Mouse (Mus musculus): ENCODE measurements around the gene Prkab1.

Prkab1 gene

DNA sequence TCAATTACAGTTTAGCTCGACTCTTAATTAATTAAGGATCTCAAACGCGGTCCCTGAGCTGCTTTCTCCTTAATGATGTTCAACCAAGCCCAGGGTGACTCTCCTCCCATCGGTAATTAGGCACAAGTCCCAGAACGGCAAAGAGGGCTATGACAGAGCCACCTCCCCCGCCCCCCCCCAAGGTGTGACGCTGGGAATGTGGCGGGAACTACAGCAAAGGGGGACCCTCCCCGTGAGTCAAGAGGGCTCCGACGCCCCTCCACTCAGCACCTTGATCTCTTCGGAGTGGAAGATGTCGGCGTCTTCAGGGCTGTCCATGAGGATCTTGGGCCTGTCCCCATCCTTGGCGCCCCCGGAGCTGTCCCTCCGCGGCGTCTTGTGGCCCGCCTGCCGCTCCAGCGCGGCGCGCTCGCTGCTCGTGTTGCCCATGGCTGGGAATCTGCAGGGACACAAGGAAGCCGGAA is 455 bp downstream of the Prkab1 start:
- ChIA-PET POLR2A (interaction anchor here (0.6 to 3.9 kb wide), 37 partner anchors 8 to 534 kb away, joined by 3 to 35 read pairs (median 4); partner anchors contain the start of gene Hspb8 (in 1 of the 4)), CTCF (interaction anchor here (0.6 to 2.6 kb wide), 16 partner anchors 10 to 1355 kb away, joined by 3 to 20 read pairs (median 4); partner anchors contain the start of gene Cit (in 1 of the 4))

DNA sequence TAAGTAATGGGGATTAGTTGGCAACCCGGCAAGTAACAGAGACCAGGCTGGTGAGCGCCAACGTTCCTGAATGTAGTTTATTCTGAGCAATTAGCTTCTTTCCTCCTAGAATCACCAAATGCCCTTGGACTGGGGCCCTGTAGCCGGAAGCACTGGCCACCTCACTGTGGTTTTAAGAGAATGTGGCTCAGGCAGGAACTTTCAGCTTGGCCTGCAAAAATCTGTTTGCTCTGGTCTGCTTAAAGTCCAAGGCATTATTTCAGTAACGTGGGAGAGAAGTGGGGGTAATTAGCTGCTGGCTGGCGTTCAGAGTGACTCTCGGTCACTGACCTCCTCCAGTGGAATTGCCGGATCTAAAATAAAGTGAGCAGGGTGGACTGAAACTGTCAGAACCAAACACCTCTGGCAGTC is 1.1 kb downstream of the Prkab1 start:
- ChIA-PET POLR2A (interaction anchor here (0.6 to 3.9 kb wide), 28 partner anchors 8 to 534 kb away, joined by 3 to 35 read pairs (median 4); partner anchors contain the start of gene Hspb8 (in 1 of the 4)), CTCF (interaction anchor here in 3 of 4 experiments (0.6 to 2.6 kb wide), 7 partner anchors 17 to 1355 kb away, joined by 3 to 20 read pairs (median 5); partner anchors contain the start of gene Cit (in 1 of the 3))

DNA sequence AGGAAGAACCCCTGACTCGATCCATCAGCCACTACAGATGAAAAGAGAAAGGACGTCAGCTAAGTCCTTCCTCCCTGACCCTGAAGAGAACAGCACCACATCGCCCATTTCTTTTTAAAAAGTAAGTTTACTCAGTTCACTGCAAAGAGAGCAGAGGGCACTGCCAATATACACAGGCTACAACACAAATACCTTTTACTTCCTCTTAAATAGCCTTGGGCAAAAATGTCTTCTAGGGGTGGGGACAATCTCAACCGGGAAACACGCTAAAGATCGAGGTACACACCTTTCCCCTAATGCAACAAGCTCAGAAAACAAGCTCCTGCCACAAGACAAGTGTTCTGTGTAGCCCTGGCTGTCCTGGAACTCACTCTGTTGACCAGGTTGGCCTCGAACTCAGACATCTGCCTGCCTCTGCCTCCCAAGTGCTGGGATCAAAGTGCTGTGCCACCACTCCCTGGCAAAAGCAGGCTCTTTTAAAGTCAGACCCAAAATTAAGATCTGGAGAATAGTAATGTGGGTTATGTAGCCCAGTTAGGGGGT is 1.6 kb downstream of the Prkab1 start:
- CTCF ChIA-PET: interaction anchor here in 2 of 4 experiments (0.7 to 2.6 kb wide), 4 partner anchors 16 to 1318 kb away, joined by 3 to 20 read pairs (median 4); no protein-coding TSS in a partner anchor

DNA sequence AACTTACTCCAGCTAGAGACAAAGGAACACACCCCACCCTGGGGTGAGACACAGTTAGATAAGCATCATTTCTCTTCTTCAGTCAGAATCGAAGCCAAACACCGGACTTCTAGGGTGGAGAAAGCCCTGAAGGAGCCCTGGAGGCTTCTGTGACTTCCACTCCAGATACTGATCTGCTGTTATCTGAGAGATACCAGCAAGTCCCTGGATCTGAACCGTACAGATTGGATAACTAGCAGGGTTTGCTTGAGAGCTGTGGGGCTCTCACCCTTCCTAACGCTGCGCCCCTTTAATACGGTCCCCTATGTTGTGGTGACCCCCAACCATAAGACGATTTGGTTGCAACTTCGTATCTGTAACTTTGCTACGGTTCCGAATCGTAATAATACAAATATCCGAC is 2.2 kb downstream of the Prkab1 start:
- POLR2A ChIA-PET: interaction anchor here in 2 of 4 experiments (0.5 to 3.9 kb wide), 11 partner anchors 9 to 181 kb away, joined by 3 to 35 read pairs (median 5); no protein-coding TSS in a partner anchor
- CTCF ChIA-PET: interaction anchor here in 2 of 4 experiments (0.5 to 1.0 kb wide), 3 partner anchors 169 to 390 kb away, joined by 3 to 4 read pairs (median 4); no protein-coding TSS in a partner anchor

More for the DNA sequence above, 1.6 kb downstream of the Prkab1 start:
- POLR2A ChIA-PET: interaction anchor here in 3 of 4 experiments (0.6 to 3.9 kb wide), 22 partner anchors 9 to 400 kb away, joined by 3 to 35 read pairs (median 4); partner anchors contain the start of gene Hspb8 (in 1 of the 3)

DNA sequence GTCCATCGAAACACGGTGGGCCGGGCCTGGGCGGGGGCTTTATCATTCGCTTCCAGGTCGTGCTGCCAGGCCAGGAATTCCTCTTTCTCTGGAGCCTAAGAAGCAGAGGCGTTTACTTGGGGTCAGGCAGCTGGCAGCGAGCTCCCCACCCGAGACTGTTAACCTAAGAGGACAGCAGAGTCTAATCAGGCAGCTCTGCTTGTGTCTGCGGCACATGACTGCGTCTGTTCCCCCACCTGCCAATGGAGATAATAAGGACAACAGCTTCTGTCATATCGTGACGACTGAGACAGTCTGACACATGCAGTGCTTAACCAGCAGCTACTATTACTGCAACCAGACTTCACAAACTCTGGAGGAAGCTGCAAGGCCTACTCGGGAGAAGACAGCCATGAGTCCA is 2.8 kb downstream of the Prkab1 start:
- CTCF ChIA-PET: interaction anchor here in 2 of 4 experiments (0.5 to 1.0 kb wide), 5 partner anchors 10 to 391 kb away, joined by 3 to 7 read pairs (median 4); no protein-coding TSS in a partner anchor
- POLR2A ChIA-PET: interaction anchor here in 2 of 4 experiments (0.5 to 3.9 kb wide), 8 partner anchors 9 to 180 kb away, joined by 3 to 35 read pairs (median 5); no protein-coding TSS in a partner anchor

DNA sequence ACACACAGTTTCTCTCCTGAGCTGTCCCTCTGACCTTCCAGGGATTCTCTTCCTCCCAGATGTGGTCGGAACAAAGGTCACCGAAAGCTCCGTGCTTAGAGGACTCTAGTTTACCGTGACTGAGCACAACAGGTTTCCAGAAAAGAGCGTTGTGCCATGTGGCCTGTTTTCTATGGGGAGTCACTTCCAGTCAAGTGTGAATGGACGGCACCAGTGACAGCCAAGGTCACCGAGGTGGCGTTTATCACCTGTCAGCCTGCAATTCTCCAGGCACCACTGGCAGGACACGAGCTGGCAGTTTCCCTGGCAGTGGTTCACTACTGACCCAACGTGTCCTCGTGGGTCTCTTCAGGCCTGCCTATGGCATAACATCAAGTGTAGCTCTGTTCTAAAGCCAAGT is 4.9 kb downstream of the Prkab1 start:
- CTCF ChIA-PET: interaction anchor here (0.6 to 3.9 kb wide), 8 partner anchors 12 to 155 kb away, joined by 3 to 41 read pairs (median 3); no protein-coding TSS in a partner anchor
- POLR2A ChIA-PET: interaction anchor here in 3 of 4 experiments (0.8 to 3.1 kb wide), 5 partner anchors 11 to 196 kb away, joined by 3 to 13 read pairs (median 8); no protein-coding TSS in a partner anchor

DNA sequence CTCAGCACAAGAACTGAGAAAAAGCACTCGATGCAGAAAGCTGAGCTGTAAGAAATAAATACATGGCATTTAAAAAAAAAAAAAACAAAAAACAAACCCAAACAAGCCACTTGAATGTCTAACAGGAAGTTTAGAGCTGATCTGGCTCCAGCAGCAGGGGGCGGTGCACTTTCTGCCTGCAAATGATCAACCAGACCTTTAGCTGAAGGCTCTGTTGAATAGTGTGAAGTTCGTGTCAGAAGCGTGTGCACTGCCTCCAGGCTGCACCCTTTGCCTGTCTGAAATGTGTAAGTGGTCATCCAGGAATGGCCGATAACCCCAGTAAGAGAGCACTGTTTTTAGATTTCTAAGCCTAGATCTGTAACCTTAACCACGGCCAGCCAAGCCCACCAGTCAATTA is 5.5 kb downstream of the Prkab1 start:
- CTCF ChIA-PET: interaction anchor here (0.6 to 3.9 kb wide), 11 partner anchors 11 to 171 kb away, joined by 3 to 41 read pairs (median 3); no protein-coding TSS in a partner anchor
- POLR2A ChIA-PET: interaction anchor here in 3 of 4 experiments (0.6 to 3.1 kb wide), 5 partner anchors 10 to 47 kb away, joined by 3 to 13 read pairs (median 8); no protein-coding TSS in a partner anchor

DNA sequence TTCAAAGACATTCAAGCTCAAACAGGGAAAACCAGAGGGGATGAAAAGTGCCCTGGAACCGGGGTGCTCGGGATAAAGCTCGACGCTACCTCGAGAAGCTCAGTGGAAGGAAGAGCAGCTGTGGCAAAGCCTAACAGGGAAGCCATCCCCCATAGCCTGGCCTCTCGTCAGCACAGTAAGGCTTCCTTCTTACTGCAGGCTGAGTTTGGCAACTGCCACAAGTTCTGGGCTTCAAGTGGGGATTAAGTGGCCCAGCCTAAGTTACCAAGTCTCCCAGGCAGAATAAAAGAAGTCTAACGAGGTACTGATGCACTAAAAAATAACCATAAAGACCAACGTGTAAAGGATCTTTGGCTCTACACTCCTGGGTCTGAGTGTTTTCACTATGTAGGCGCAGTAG is 6.1 kb downstream of the Prkab1 start:
- ChIA-PET CTCF (interaction anchor here in 3 of 4 experiments (0.7 to 3.9 kb wide), 8 partner anchors 11 to 171 kb away, joined by 3 to 41 read pairs (median 3); no protein-coding TSS in a partner anchor), POLR2A (interaction anchor here in 3 of 4 experiments (0.6 to 3.1 kb wide), 6 partner anchors 10 to 47 kb away, joined by 3 to 13 read pairs (median 6); no protein-coding TSS in a partner anchor)

DNA sequence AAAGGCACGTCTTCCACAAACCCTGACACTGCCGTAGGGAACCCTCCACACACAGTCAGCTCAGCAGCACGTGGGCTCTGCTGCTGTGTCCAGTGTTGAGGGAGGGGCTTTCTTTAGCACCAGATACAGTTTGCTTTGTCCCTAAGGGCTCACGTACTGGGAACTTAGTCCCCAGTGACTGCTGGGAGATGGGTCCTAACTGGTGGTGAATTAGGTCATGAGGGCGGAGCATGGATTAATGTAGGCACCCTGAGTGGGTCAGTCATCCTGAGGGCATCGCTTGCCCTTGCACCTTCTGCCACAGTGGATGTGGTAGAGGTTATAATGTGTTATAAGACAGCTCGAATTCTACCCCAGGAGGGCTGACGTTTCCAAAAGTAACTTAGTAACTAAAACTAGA is 6.9 kb downstream of the Prkab1 start:
- POLR2A ChIA-PET: interaction anchor here in 3 of 4 experiments (0.7 to 3.1 kb wide), 6 partner anchors 9 to 22 kb away, joined by 3 to 13 read pairs (median 6); no protein-coding TSS in a partner anchor
- CTCF ChIA-PET: interaction anchor here in 1 of 4 experiments (0.5 to 3.9 kb wide), 3 partner anchors 10 to 73 kb away, joined by 3 to 41 read pairs (median 9); no protein-coding TSS in a partner anchor

DNA sequence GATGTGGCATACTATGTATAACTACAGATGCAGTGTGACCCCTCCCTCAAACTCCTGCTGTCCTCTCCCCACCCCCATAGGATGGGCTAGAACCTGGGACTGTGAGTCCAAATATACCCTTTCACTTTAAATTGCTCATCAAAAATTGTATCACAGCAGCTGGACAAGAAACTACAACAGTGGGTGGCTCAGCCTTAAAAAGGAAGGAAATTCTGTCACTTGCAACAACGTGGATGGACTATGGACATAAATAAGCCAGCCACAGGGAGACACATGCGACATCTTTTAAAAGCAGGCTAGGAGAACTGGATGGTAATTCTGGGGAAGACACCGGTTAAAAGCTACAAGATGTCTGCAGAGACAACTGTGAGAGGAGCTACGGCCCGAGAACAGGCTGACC is 7.8 kb downstream of the Prkab1 start:
- ChIA-PET CTCF (interaction anchor here in 2 of 4 experiments (0.7 to 3.9 kb wide), 2 partner anchors 9 to 292 kb away, joined by 3 to 41 read pairs; no protein-coding TSS in a partner anchor), POLR2A (interaction anchor here in 2 of 4 experiments (0.7 to 1.4 kb wide), 4 partner anchors 9 to 57 kb away, joined by 3 read pairs; no protein-coding TSS in a partner anchor)

DNA sequence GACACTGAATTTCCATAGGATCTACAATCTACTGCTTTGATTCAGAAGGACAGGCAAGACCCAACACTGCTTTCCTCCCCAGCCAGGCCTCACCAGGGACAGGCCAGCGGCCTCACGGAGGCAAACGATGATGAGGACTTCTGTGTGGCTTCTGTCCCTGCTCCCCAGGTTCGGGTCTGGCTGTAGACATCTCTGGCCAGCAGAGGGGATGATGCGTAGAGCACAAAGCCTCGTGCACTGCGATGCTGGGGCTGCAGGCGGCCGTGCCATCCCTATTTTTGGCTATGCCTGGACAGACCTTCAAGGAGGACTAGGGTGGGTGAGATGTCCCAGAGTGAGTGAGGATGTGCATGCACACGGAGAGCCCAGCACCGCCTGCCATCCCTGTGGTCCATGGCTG is 10.1 kb downstream of the Prkab1 start:
- CTCF ChIA-PET: no interaction called here
- POLR2A ChIA-PET: interaction anchor here in 2 of 4 experiments (2.3 to 2.6 kb wide), 2 partner anchors 10 kb away, joined by 7 to 15 read pairs; partner anchors contain the start of gene Prkab1 (in 1 of the 2)

DNA sequence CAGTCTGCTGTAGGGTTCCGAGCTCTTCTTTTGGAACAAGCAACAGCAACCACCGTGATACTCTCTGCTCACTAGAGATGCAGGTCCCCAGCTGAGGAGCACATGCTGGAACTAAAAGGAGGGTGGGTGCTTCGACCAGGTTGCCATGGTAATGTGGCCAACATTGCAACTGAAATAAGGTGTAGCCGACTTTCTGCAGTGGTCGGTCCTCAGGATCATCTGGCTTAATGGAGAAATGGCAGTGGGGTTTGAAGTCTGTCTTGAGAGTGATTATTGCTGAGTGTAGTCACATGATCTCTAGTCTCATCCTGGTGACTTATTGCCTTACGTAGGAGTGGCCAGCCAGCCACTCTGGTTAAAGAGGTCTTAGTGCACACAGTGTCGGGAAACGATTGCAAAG is 10.5 kb downstream of the Prkab1 start:
- CTCF ChIA-PET: interaction anchor here in 2 of 4 experiments (0.8 to 1.1 kb wide), 2 partner anchors 18 to 223 kb away, joined by 3 read pairs; no protein-coding TSS in a partner anchor
- POLR2A ChIA-PET: interaction anchor here (0.5 to 2.6 kb wide), 7 partner anchors 9 to 652 kb away, joined by 3 to 15 read pairs (median 5); partner anchors contain the start of gene Prkab1 (in 2 of the 4)

DNA sequence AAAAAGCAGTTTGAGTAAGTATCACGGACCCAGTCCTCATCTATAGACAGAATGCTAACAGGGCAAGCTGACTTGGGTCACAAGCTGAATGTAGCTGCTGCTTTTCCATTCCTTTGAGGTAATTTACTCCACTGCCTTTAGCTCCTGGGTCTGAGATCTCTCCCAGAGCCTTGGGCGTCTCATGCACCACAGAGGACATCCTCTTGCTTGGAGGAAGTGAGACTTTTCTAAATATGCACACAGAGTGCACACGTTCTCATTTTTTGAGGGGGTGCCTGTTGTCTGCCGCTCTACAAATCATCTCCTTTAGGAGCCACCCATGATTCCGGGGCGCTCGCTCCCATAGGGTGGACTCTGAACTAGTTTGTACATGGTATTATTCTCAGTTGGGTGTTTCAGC is 11.8 kb downstream of the Prkab1 start:
- ChIA-PET POLR2A (interaction anchor here in 2 of 4 experiments (0.9 to 2.6 kb wide), 7 partner anchors 8 to 253 kb away, joined by 3 to 15 read pairs (median 4); partner anchors contain the start of gene Prkab1 (in 2 of the 2)), CTCF (interaction anchor here in 2 of 4 experiments (0.6 kb wide), 2 partner anchors 968 to 1396 kb away, joined by 5 to 7 read pairs; no protein-coding TSS in a partner anchor)

DNA sequence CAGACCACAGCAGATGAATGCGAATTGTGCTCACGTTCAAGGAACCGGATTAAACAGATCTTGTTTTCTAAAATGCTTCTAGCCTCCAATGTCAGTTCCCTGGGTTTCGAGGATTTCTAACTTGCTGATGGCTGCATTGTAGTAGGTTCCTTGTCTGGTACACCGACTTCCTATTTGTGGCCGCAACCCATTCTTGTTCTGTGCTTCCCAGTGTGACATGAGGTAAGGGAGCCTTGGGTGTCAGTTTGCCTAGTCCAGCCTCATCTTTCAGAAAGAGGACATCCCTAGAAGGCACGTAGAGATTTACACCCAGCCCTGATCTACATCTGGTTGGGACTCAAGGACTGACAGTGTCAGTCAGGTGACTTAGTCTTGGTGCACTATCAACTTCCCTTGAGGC is 12.6 kb downstream of the Prkab1 start:
- POLR2A ChIA-PET: interaction anchor here in 1 of 4 experiments (0.6 to 1.0 kb wide), 2 partner anchors 187 to 1727 kb away, joined by 3 read pairs; no protein-coding TSS in a partner anchor
- CTCF ChIA-PET: interaction anchor here in 1 of 4 experiments (0.6 kb wide), 1 partner anchor 967 kb away, joined by 5 read pairs; no protein-coding TSS in a partner anchor

DNA sequence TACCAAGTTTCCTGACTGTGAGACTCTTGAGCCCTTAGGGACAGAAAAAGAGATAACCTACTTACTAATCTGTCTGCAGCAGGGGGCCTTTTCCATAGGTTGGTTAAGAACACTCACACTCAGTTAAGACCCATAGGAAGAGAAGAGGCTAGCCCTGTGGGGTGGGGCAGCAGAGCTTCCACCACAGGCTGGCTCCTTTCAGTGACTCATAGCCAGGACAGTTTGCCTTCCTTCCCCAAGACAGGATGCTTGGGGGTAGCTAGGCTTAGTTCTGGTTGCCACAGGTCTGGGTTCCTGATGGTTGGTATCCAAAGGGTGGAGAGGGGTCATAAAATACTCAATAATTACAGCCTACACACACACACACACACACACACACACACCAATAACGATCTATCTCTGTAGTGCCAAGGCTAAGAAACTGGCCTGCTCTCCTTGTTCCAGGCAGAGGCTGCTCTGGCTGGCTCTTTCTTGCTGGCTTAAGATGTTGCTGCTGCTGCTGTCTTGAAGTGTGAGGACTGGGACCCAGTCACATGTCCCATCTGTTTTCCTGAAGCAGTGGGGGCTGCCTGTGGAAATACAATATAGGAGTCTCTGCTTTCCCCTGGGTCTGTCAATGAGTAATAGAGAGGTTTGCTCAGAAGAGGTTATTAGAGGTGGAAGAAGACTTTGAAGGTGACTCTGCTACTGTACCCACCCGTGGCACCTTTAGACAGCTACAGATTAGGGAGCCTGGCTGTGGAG is 14.3 kb downstream of the Prkab1 start:
- ChIA-PET CTCF (no interaction called here), POLR2A (interaction anchor here in 2 of 4 experiments (0.6 kb wide), 2 partner anchors 332 to 1102 kb away, joined by 3 to 4 read pairs; no protein-coding TSS in a partner anchor)

DNA sequence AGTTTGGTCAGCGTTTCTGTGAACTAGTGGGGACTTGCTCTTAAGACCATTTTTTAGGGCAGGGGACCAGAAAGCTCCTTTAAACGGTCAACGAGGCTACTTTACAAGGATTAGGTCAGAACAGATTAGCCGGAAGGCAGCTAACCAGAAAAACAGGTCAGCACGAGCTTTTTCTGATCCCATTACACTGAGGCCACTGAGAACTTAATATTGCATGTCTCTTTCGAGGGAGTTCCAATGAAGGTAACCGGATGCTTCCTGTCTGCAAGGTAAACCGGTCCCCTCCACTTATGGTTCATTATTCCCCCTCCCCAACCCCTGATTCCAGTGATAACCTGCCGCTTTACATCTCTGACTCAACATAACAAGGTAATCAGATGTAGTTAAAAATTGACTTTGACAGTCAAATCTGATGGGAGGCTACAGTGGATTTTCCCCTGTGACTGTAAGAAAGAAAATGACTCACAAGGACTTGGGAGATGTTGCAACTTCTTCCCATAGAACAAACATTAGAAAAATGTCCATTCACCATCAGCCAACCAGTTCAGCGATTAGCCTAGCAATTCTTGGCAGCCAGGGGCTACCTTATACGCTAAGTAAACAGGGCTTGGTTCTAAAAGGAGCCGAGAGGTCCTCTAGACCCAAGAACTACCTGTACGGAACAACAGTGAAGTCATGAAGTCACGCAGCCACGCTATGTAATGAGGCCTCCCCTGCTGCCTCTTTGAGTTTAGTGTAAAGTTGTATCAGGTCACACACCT is 15.0 kb downstream of the Prkab1 start:
- POLR2A ChIA-PET: interaction anchor here in 2 of 4 experiments (0.6 to 3.1 kb wide), 8 partner anchors 9 to 1651 kb away, joined by 3 to 35 read pairs (median 4); partner anchors contain the start of gene Prkab1 (in 1 of the 2)
- CTCF ChIA-PET: interaction anchor here in 2 of 4 experiments (0.5 to 5.0 kb wide), 4 partner anchors 8 to 132 kb away, joined by 3 to 41 read pairs (median 10); no protein-coding TSS in a partner anchor
